In the genomic region with DNA sequence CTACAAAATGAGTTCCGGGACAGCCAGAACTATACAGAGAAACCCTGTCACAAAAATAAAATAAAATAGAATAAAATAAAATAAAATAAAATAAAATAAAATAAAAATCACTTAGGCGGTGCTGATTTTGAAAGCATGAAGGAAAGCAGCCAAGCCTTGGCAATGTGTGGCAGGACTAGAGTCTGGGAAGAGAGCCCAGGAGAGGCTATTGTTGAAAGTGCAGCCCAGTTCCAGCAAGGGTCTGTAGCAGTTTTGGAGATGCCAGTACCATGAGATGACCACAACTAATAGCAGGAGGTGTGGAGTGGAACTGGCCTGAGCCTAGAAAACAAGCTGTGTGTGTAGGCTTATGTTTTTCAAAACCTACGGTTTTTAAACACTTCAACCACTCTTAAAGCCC, we compare ENCODE assay signal across 26 mouse cellular contexts. TPM values are rescaled to one million over a fixed set of nuclear protein-coding genes. Genes with fewer than 3 reads are reported as not detected.
DNase-seq lines count a peak whose midpoint lies in the region; ATAC-seq lines count a peak whose summit lies in the region.
"Had no signal": no experiment of that assay in that cellular context is flagged by ENCODE, and none has a peak within 500 bp of the region (broad histone marks: within the 10 kb centered on the region; RNA-seq: fewer than 3 reads in every experiment).

No protein-coding gene starts in this region.

- H3K4me3 ChIP-seq in forebrain, embryonic 16.5 days (replicated peaks; ENCODE audit: low read length): no peak overlapping the region
- H3K4me3 ChIP-seq in forebrain, embryonic 13.5 days: no peak overlapping the region
- H3K4me3 ChIP-seq: embryonic facial prominence, embryonic 13.5 days; gastrocnemius, adult 2 months; hindbrain, embryonic 12.5 days; layer of hippocampus, adult 2 months; limb, embryonic 12.5 days; liver, embryonic 15.5 days had no signal

- no peaks in the 10 kb centered on the region for H3K9me3 ChIP-seq in forebrain, embryonic 16.5 days (ENCODE audit: control insufficient read depth, low read length)
- H3K9me3 ChIP-seq in forebrain, embryonic 13.5 days (replicated peaks): no peaks in the 10 kb centered on the region
- H3K9me3 ChIP-seq: embryonic facial prominence, embryonic 13.5 days; hindbrain, embryonic 12.5 days; limb, embryonic 12.5 days; liver, embryonic 15.5 days had no signal

- intact Hi-C loops in left cerebral cortex, postnatal 4 days (cut with DNase I): no loop called here
- intact Hi-C loops in left cerebral cortex, postnatal 36 days (cut with DNase I): no loop called here

- ATAC-seq in forebrain, embryonic 16.5 days: peak; percentile 59; the same call in 1 of the 2 replicates
- ATAC-seq in forebrain, embryonic 13.5 days: no peak
- ATAC-seq in monocyte, adult 5-6 weeks (replicated peaks; ENCODE audit: insufficient number of reproducible peaks, low FRiP score, low TSS enrichment, poor library complexity, severe bottlenecking): no peak
- ATAC-seq: intestine, postnatal 0 days had no signal

- H3K4me1 ChIP-seq in forebrain, embryonic 16.5 days (replicated peaks; ENCODE audit: control insufficient read depth, insufficient read depth, low read length): no peaks in the 10 kb centered on the region; the same call in 1 of the 2 replicates
- peaks cover 10% of the 10 kb centered on the region; the same call in 1 of the 2 replicates for H3K4me1 ChIP-seq in forebrain, embryonic 13.5 days
- H3K4me1 ChIP-seq: embryonic facial prominence, embryonic 13.5 days; limb, embryonic 12.5 days; liver, embryonic 15.5 days had no signal

- peak; percentile 25 for DNase-seq in left cerebral cortex, postnatal 4 days
- no peak for DNase-seq in left cerebral cortex, postnatal 36 days (ENCODE audit: low spot score in 2 of 2)
- DNase-seq in 3T3-L1 (ENCODE audit: low read depth, low spot score): peak; percentile 44
- DNase-seq in NIH3T3 (ENCODE audit: low read depth): peak; percentile 41
- DNase-seq: adrenal gland, postnatal 10 days; B cell, adult 2 months; cerebellum, adult 9-10 months; gastrocnemius, adult 2 months; gastrocnemius, postnatal 36 days; heart, postnatal 36 days; kidney, postnatal 10 days; layer of hippocampus, postnatal 36 days; lung, embryonic 14.5 days; lung, postnatal 14 days; thymus, adult 2 months; thymus, postnatal 36 days had no signal

- H3K36me3 ChIP-seq in forebrain, embryonic 16.5 days (ENCODE audit: control insufficient read depth, insufficient read depth): no peaks in the 10 kb centered on the region
- no peaks in the 10 kb centered on the region for H3K36me3 ChIP-seq in forebrain, embryonic 13.5 days (ENCODE audit: poor library complexity, severe bottlenecking)
- H3K36me3 ChIP-seq: embryonic facial prominence, embryonic 13.5 days; hindbrain, embryonic 12.5 days; limb, embryonic 12.5 days; liver, embryonic 15.5 days had no signal

- no peak overlapping the region for H3K27ac ChIP-seq in forebrain, embryonic 16.5 days (ENCODE audit: low read length)
- H3K27ac ChIP-seq in forebrain, embryonic 13.5 days: no peak overlapping the region
- H3K27ac ChIP-seq: embryonic facial prominence, embryonic 13.5 days; gastrocnemius, adult 2 months; hindbrain, embryonic 12.5 days; layer of hippocampus, adult 2 months; limb, embryonic 12.5 days; liver, embryonic 15.5 days had no signal

- H3K27me3 ChIP-seq in forebrain, embryonic 16.5 days (replicated peaks; ENCODE audit: control insufficient read depth, insufficient read depth, low read length): no peaks in the 10 kb centered on the region
- no peaks in the 10 kb centered on the region for H3K27me3 ChIP-seq in forebrain, embryonic 13.5 days
- H3K27me3 ChIP-seq: embryonic facial prominence, embryonic 13.5 days; hindbrain, embryonic 12.5 days; limb, embryonic 12.5 days; liver, embryonic 15.5 days had no signal

- whole genome bisulfite sequencing in forebrain, embryonic 16.5 days: 83% methylated on average over 3 of the region's 3 CpGs
- WGBS in forebrain, embryonic 13.5 days: 95% methylated on average over 3 of the region's 3 CpGs

- no peak overlapping the region for H3K9ac ChIP-seq in forebrain, embryonic 16.5 days (replicated peaks; ENCODE audit: low read depth, low read length)
- no peak overlapping the region for H3K9ac ChIP-seq in forebrain, embryonic 13.5 days
- H3K9ac ChIP-seq: embryonic facial prominence, embryonic 13.5 days; hindbrain, embryonic 12.5 days; limb, embryonic 12.5 days; liver, embryonic 15.5 days; lung, embryonic 14.5 days had no signal

- H3K4me2 ChIP-seq in forebrain, embryonic 16.5 days (ENCODE audit: low read length): no peak overlapping the region
- H3K4me2 ChIP-seq in forebrain, embryonic 13.5 days: no peak overlapping the region
- H3K4me2 ChIP-seq: embryonic facial prominence, embryonic 13.5 days; heart, embryonic 11.5 days; hindbrain, embryonic 12.5 days; limb, embryonic 12.5 days; liver, embryonic 15.5 days; lung, embryonic 14.5 days had no signal

RNA-seq across cellular contexts. Expression of gene Hsph1, which starts 34.2 kb away (rescaled TPM):
- 117 and 122 TPM in 2 replicates for polyA plus RNA-seq in forebrain, embryonic 16.5 days (2015; fragmentation: Nextera tagmentation; extraction: Ambion mirVana)
- polyA plus RNA-seq in forebrain, embryonic 13.5 days (2015; fragmentation: Nextera tagmentation; extraction: Ambion mirVana): 108 and 109 TPM in 2 replicates
- total RNA-seq in left cerebral cortex, postnatal 4 days (2021): 100 to 1,000 TPM; 178 to 180 TPM
- 100 to 1,000 TPM; 322 to 355 TPM for total RNA-seq in left cerebral cortex, postnatal 36 days (2021)
- 27.5 to 77.0 TPM (median 49.1 TPM) in 3 replicates for total RNA-seq in monocyte, adult 5-6 weeks (2017)

Comparison
In these comparisons a context has a peak if more than half of its experiments do, and no peak if none do; other contexts are left out.
1. DNase-seq: peak in left cerebral cortex, postnatal 4 days (single experiment), 3T3-L1 (single experiment) and NIH3T3 (single experiment); none in left cerebral cortex, postnatal 36 days (0 of 2).